8 mouse cellular contexts compared by ENCODE assay signal in genomic region chr12:112670718-112671393, GRCm38 (mm10). TPM values are rescaled to one million over a fixed set of nuclear protein-coding genes. Genes with fewer than 3 reads are reported as not detected.
A peak's percentile ranks its signal among the peaks of the same experiment; 100 is the strongest.
DNase-seq lines count a peak whose midpoint lies in the region; ATAC-seq and TF ChIP-seq lines count a peak whose summit lies in the region.

No protein-coding gene starts in this region.

- WGBS in lung, embryonic 14.5 days: 36% methylated on average over 9 of the region's 9 CpGs
- 46% methylated on average over 9 of the region's 9 CpGs for WGBS in hindbrain, embryonic 12.5 days
- WGBS in liver, postnatal 0 days (ENCODE audit: insufficient replicate concordance): 56% methylated on average over 9 of the region's 9 CpGs

- H3K4me3 ChIP-seq in lung, embryonic 14.5 days (ENCODE audit: low read depth, low read length): peak overlapping the region; percentile 96; the same call in 1 of the 2 replicates
- no peak overlapping the region for H3K4me3 ChIP-seq in hindbrain, embryonic 12.5 days
- H3K4me3 ChIP-seq in liver, postnatal 0 days (ENCODE audit: low read depth, low read length): no peak overlapping the region
- no peak overlapping the region for H3K4me3 ChIP-seq in left cerebral cortex, adult 2 months

- intact Hi-C loops in left cerebral cortex, adult 2 months (cut with DNase I): no loop called here

- peak overlapping the region; percentile 96 for H3K4me2 ChIP-seq in lung, embryonic 14.5 days
- H3K4me2 ChIP-seq in hindbrain, embryonic 12.5 days (replicated peaks): peak overlapping the region; percentile 91
- H3K4me2 ChIP-seq in liver, postnatal 0 days (ENCODE audit: low read depth, low read length): peak overlapping the region; percentile 97; the same call in 1 of the 2 replicates

- no peak for TF ChIP-seq CTCF in lung, embryonic 14.5 days (IDR thresholded peaks at IDR 0.05; ENCODE audit: low read depth)
- no peak for TF ChIP-seq CTCF in liver, postnatal 0 days (IDR thresholded peaks at IDR 0.05; ENCODE audit: low read depth)
- TF ChIP-seq CTCF in left cerebral cortex, adult 2 months (IDR thresholded peaks at IDR 0.05): no peak

- no peak overlapping the region for H3K27ac ChIP-seq in lung, embryonic 14.5 days (ENCODE audit: low read depth)
- peak overlapping the region; percentile 57; the same call in 1 of the 2 replicates for H3K27ac ChIP-seq in hindbrain, embryonic 12.5 days
- peak overlapping the region; percentile 64; the same call in 1 of the 2 replicates for H3K27ac ChIP-seq in liver, postnatal 0 days (ENCODE audit: low read depth)
- no peak overlapping the region for H3K27ac ChIP-seq in left cerebral cortex, adult 2 months

- no peaks in the 10 kb centered on the region for H3K9me3 ChIP-seq in lung, embryonic 14.5 days (ENCODE audit: low read depth, low read length)
- H3K9me3 ChIP-seq in hindbrain, embryonic 12.5 days (replicated peaks): no peaks in the 10 kb centered on the region
- no peaks in the 10 kb centered on the region for H3K9me3 ChIP-seq in liver, postnatal 0 days (ENCODE audit: low read length)

- no peak for TF ChIP-seq EP300 in liver, postnatal 0 days (IDR thresholded peaks at IDR 0.05; ENCODE audit: low read depth)

- DNase-seq in lung, embryonic 14.5 days: peak; percentile 43
- DNase-seq in lung, postnatal 25 days (ENCODE audit: low spot score): no peak
- DNase-seq in gastrocnemius, adult 18-20 months (ENCODE audit: low spot score): peak; percentile 77
- DNase-seq in liver, postnatal 0 days: no peak
- DNase-seq in left cerebral cortex, adult 2 months (ENCODE audit: extremely low spot score in 1 of 2, low spot score in 2 of 2): no peak
- no peak for DNase-seq in layer of hippocampus, adult 11-12 months (ENCODE audit: low spot score)
- DNase-seq in urinary bladder, postnatal 10 days (ENCODE audit: low spot score): no peak

- ATAC-seq in lung, embryonic 14.5 days (ENCODE audit: insufficient read depth): no peak
- ATAC-seq in hindbrain, embryonic 12.5 days (ENCODE audit: low FRiP score): no peak
- no peak for ATAC-seq in liver, postnatal 0 days

- H3K4me1 ChIP-seq in lung, embryonic 14.5 days (ENCODE audit: insufficient read depth): peaks cover 48% of the 10 kb centered on the region
- H3K4me1 ChIP-seq in hindbrain, embryonic 12.5 days: peaks cover 72% of the 10 kb centered on the region
- peaks cover 61% of the 10 kb centered on the region for H3K4me1 ChIP-seq in liver, postnatal 0 days (ENCODE audit: insufficient read depth)

- peaks cover 60% of the 10 kb centered on the region for H3K36me3 ChIP-seq in lung, embryonic 14.5 days (ENCODE audit: insufficient read depth)
- H3K36me3 ChIP-seq in hindbrain, embryonic 12.5 days: peaks cover 54% of the 10 kb centered on the region
- H3K36me3 ChIP-seq in liver, postnatal 0 days (replicated peaks; ENCODE audit: insufficient read depth, low read length): peaks cover 31% of the 10 kb centered on the region

- H3K27me3 ChIP-seq in lung, embryonic 14.5 days (ENCODE audit: insufficient read depth, low read length): no peaks in the 10 kb centered on the region
- H3K27me3 ChIP-seq in hindbrain, embryonic 12.5 days: no peaks in the 10 kb centered on the region
- H3K27me3 ChIP-seq in liver, postnatal 0 days (ENCODE audit: insufficient read depth, low read length): no peaks in the 10 kb centered on the region

- H3K9ac ChIP-seq in lung, embryonic 14.5 days: peak overlapping the region; percentile 14; the same call in 1 of the 2 replicates
- peak overlapping the region; percentile 55 for H3K9ac ChIP-seq in hindbrain, embryonic 12.5 days
- peak overlapping the region; percentile 21; the same call in 1 of the 2 replicates for H3K9ac ChIP-seq in liver, postnatal 0 days (replicated peaks)

RNA-seq across cellular contexts. Expression of gene Akt1, which starts 3.8 kb away (rescaled TPM):
- polyA plus RNA-seq in lung, embryonic 14.5 days (2014; fragmentation: Nextera tagmentation; extraction: Ambion mirVana): 140 and 166 TPM in 2 replicates
- total RNA-seq in gastrocnemius, adult 18-20 months (2021): 10 to 100 TPM; 44.7 to 49.5 TPM
- polyA plus RNA-seq in hindbrain, embryonic 12.5 days (2016; fragmentation: Nextera tagmentation; extraction: Ambion mirVana): 154 and 156 TPM in 2 replicates
- polyA plus RNA-seq in liver, postnatal 0 days (2015; fragmentation: Nextera tagmentation; extraction: Ambion mirVana): 26.7 and 29.3 TPM in 2 replicates
- total RNA-seq in left cerebral cortex, adult 2 months (2021): 100 to 1,000 TPM; 144 to 157 TPM

RNA-seq across cellular contexts. Expression of gene Zbtb42, which starts 7.8 kb away (rescaled TPM):
- polyA plus RNA-seq in lung, embryonic 14.5 days (2014; fragmentation: Nextera tagmentation; extraction: Ambion mirVana): 6.7 and 9.0 TPM in 2 replicates
- total RNA-seq in gastrocnemius, adult 18-20 months (2021): under 1 TPM; 0.59 to 0.90 TPM
- 5.8 and 7.5 TPM in 2 replicates for polyA plus RNA-seq in hindbrain, embryonic 12.5 days (2016; fragmentation: Nextera tagmentation; extraction: Ambion mirVana)
- polyA plus RNA-seq in liver, postnatal 0 days (2015; fragmentation: Nextera tagmentation; extraction: Ambion mirVana): 1.3 and 1.6 TPM in 2 replicates
- 1 to 10 TPM; 1.1 to 1.2 TPM for total RNA-seq in left cerebral cortex, adult 2 months (2021)

RNA-seq across cellular contexts. Expression of gene Siva1, which starts 26.4 kb away (rescaled TPM):
- 253 and 291 TPM in 2 replicates for polyA plus RNA-seq in lung, embryonic 14.5 days (2014; fragmentation: Nextera tagmentation; extraction: Ambion mirVana)
- total RNA-seq in gastrocnemius, adult 18-20 months (2021): 10 to 100 TPM; 21.6 to 22.7 TPM
- 100 and 124 TPM in 2 replicates for polyA plus RNA-seq in hindbrain, embryonic 12.5 days (2016; fragmentation: Nextera tagmentation; extraction: Ambion mirVana)
- polyA plus RNA-seq in liver, postnatal 0 days (2015; fragmentation: Nextera tagmentation; extraction: Ambion mirVana): 55.6 and 62.2 TPM in 2 replicates
- 10 to 100 TPM; 19.7 to 21.5 TPM for total RNA-seq in left cerebral cortex, adult 2 months (2021)

RNA-seq across cellular contexts. Expression of gene Cep170b, which starts 49.4 kb away (rescaled TPM):
- 21.4 and 23.1 TPM in 2 replicates for polyA plus RNA-seq in lung, embryonic 14.5 days (2014; fragmentation: Nextera tagmentation; extraction: Ambion mirVana)
- 10 to 100 TPM in 1 of 2 experiments, 1 to 10 TPM in 1; 9.0 to 12.8 TPM for total RNA-seq in gastrocnemius, adult 18-20 months (2021)
- polyA plus RNA-seq in hindbrain, embryonic 12.5 days (2016; fragmentation: Nextera tagmentation; extraction: Ambion mirVana): 28.3 and 28.5 TPM in 2 replicates
- 4.0 and 4.8 TPM in 2 replicates for polyA plus RNA-seq in liver, postnatal 0 days (2015; fragmentation: Nextera tagmentation; extraction: Ambion mirVana)
- 100 to 1,000 TPM; 280 to 294 TPM for total RNA-seq in left cerebral cortex, adult 2 months (2021)

RNA-seq across cellular contexts. Expression of gene Adssl1, which starts 51.0 kb away (rescaled TPM):
- 3.8 and 5.0 TPM in 2 replicates for polyA plus RNA-seq in lung, embryonic 14.5 days (2014; fragmentation: Nextera tagmentation; extraction: Ambion mirVana)
- total RNA-seq in gastrocnemius, adult 18-20 months (2021): 1,000 to 10,000 TPM in 1 of 2 experiments, 100 to 1,000 TPM in 1; 975 to 1,075 TPM
- polyA plus RNA-seq in hindbrain, embryonic 12.5 days (2016; fragmentation: Nextera tagmentation; extraction: Ambion mirVana): 3.3 and 5.0 TPM in 2 replicates
- 22.8 and 24.4 TPM in 2 replicates for polyA plus RNA-seq in liver, postnatal 0 days (2015; fragmentation: Nextera tagmentation; extraction: Ambion mirVana)
- total RNA-seq in left cerebral cortex, adult 2 months (2021): 10 to 100 TPM; 16.2 to 16.5 TPM

Comparison
In these comparisons a context has a peak if more than half of its experiments do, and no peak if none do; other contexts are left out.
1. DNase-seq: peak in lung, embryonic 14.5 days (single experiment) and gastrocnemius, adult 18-20 months (single experiment); none in lung, postnatal 25 days (single experiment), liver, postnatal 0 days (single experiment), left cerebral cortex, adult 2 months (0 of 2), layer of hippocampus, adult 11-12 months (single experiment) and urinary bladder, postnatal 10 days (single experiment).
2. H3K27ac ChIP-seq: peak in hindbrain, embryonic 12.5 days (single experiment) and liver, postnatal 0 days (single experiment); none in lung, embryonic 14.5 days (single experiment) and left cerebral cortex, adult 2 months (single experiment).
3. Peak in every context shown above with its lines, with median percentiles within 50 percentile points of each other: H3K4me2 ChIP-seq and H3K9ac ChIP-seq.